Mouse (Mus musculus) intestine, postnatal 0 days (tissue): ENCODE data around the gene Myo9b. TPM values are rescaled to one million over a fixed set of nuclear protein-coding genes. Genes with fewer than 3 reads are reported as not detected.
"Not testable (repeated sequence)": the region's sequence is repeated elsewhere in the genome, so short reads cannot be mapped to it uniquely, and the experiment has no call there.

Experiments used
- ATAC-seq: fragments of 200-750 bp; cut with Nextera tagmentation; 2 replicates; pipeline ENCODE4 v1.8.0; 2017; ENCODE audit warnings: mild to moderate bottlenecking, moderate TSS enrichment, moderate library complexity
- H3K27ac ChIP-seq: fragments of 300-500 bp; sonication (generic); 2 replicates; pipeline ENCODE4 v1.5.1; 2014; ENCODE audit warnings: mild to moderate bottlenecking, low read depth, low read length, moderate library complexity
- H3K27me3 ChIP-seq: fragments of 300-500 bp; sonication (generic); replicated peaks from 2 replicates; pipeline ENCODE4 v1.6.1; 2014; ENCODE audit warnings: low read length, mixed read lengths; ENCODE audit not compliant: control insufficient read depth, insufficient read depth
- H3K36me3 ChIP-seq: fragments of 300-500 bp; sonication (generic); 2 replicates; pipeline ENCODE4 v1.6.1; 2014; ENCODE audit warnings: mild to moderate bottlenecking, moderate library complexity; ENCODE audit not compliant: control insufficient read depth, insufficient read depth
- H3K4me1 ChIP-seq: fragments of 300-500 bp; sonication (generic); replicated peaks from 2 replicates; pipeline ENCODE4 v1.6.1; 2014; ENCODE audit warnings: antibody characterized with exemption, low read length, mixed read lengths; ENCODE audit not compliant: control insufficient read depth, insufficient read depth
- H3K4me2 ChIP-seq: fragments of 300-500 bp; sonication (generic); replicated peaks from 2 replicates; pipeline ENCODE4 v1.6.1; 2014; ENCODE audit warnings: low read depth, mild to moderate bottlenecking, moderate library complexity
- H3K4me3 ChIP-seq: fragments of 300-500 bp; sonication (generic); 2 replicates; pipeline ENCODE4 v1.5.1; 2014; ENCODE audit warnings: low read depth, low read length
- H3K9ac ChIP-seq: fragments of 300-500 bp; sonication (generic); 2 replicates; pipeline ENCODE4 v1.6.1; 2014; ENCODE audit warnings: mild to moderate bottlenecking, low read depth, low read length
- H3K9me3 ChIP-seq: fragments of 300-500 bp; sonication (generic); 2 replicates; pipeline ENCODE4 v1.6.1; 2016; ENCODE audit warnings: mixed run types; ENCODE audit not compliant: control insufficient read depth
- CTCF ChIP-seq: sonication (generic); IDR thresholded peaks from 2 replicates; pipeline ENCODE4 v1.5.1; 2016; ENCODE audit warnings: low read depth, mild to moderate bottlenecking, control low read depth, antibody characterized with exemption, moderate library complexity
- WGBS: fragments of 180-500 bp; shearing (Covaris S2); extraction: QIAGEN DNeasy Blood & Tissue Kit; methylation state at CpG from one replicate; pipeline ENCODE4 v1.1.7; 2014; 5-methylcytosine and 5-hydroxymethylcytosine counted together
- polyA plus RNA-seq: library from polyadenylated mRNA; unstranded; fragments of >200 nt; fragmentation: Nextera tagmentation; extraction: Ambion mirVana; gene quantifications from 2 replicates; pipeline ENCODE4 v1.2.1, GENCODE M21; 2015

Myo9b gene
- polyA plus RNA-seq, 1 experiment from 2014 or later, result 6.5 TPM

DNA sequence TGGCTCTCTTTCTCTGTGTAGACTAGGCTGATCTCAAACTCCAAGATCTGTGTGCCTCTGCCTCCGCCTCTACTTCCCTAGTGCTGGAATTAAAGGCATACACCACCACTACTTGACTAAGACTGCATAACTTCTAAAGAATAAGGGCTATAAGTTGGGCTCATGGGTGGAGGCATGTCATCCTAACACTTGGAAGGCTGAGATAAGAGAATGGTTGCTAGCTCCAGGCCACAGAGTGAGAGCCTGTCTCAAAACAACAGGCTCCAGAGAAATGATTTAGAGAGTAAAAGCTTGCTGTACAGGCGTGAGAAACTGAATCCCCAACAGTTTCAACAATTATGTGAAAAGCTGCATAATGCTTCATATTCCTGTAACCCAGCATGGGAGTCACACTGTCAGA is 41.4 kb downstream of the Myo9b start:
- no peaks in the 10 kb centered on the region for H3K27me3 ChIP-seq
- no peaks in the 10 kb centered on the region for H3K4me1 ChIP-seq
- no peak overlapping the region for H3K9ac ChIP-seq
- no peak for ATAC-seq
- peaks cover 26% of the 10 kb centered on the region for H3K36me3 ChIP-seq
- no peak overlapping the region for H3K27ac ChIP-seq
- 89% methylated on average over 2 of the region's 2 CpGs for WGBS
- no peak overlapping the region for H3K4me2 ChIP-seq
- H3K9me3 ChIP-seq, result no peaks in the 10 kb centered on the region
- no peak overlapping the region for H3K4me3 ChIP-seq
- no peak for TF ChIP-seq CTCF

- Histone ChIP-seq H3K27ac (no peak overlapping the region), H3K9me3 (no peaks in the 10 kb centered on the region), H3K36me3 (peaks cover 26% of the 10 kb centered on the region), H3K4me3 (no peak overlapping the region), H3K27me3 (no peaks in the 10 kb centered on the region), H3K4me1 (no peaks in the 10 kb centered on the region), H3K4me2 (no peak overlapping the region), H3K9ac (no peak overlapping the region)
- WGBS, result 69% methylated on average over 5 of the region's 5 CpGs
- ATAC-seq, result no peak
- no peak for TF ChIP-seq CTCF
Measured at GRCm38 (mm10) chr8:71315972-71316371, 43.5 kb downstream of the Myo9b start.

DNA sequence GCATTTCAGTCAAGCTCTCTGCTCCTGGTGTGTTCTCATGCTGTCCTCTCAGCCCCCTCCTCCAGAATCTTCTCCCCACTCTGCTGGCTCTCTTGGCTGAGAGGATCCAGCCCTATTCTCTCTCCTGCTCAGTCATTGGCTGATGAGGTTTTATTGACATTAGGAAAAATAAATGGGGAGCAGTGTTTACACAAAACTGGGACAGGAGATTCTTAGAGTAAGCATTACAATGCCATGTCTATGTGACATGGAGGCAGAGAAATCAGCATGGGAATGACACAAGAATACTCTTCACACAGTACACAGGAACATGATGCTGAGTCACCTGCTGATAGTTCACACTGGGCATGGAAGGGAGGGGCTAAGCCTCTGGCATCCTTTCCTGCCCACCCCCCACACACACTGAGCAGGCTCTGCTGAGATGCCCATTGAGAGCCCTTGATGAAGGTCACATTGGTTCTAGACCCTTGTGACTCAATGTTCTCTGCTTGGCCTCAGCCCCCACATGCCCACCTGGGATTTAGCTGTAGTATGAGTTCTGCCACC is 44.0 kb downstream of the Myo9b start:
- Histone ChIP-seq H3K9me3 (no peaks in the 10 kb centered on the region), H3K36me3 (peaks cover 26% of the 10 kb centered on the region), H3K9ac (no peak overlapping the region), H3K4me3 (no peak overlapping the region), H3K4me2 (no peak overlapping the region), H3K27ac (no peak overlapping the region), H3K4me1 (no peaks in the 10 kb centered on the region), H3K27me3 (no peaks in the 10 kb centered on the region)
- 0 out of 2 replicates have a peak, but pooled peaks have one; percentile 12 for ATAC-seq
- TF ChIP-seq CTCF, result no peak

DNA sequence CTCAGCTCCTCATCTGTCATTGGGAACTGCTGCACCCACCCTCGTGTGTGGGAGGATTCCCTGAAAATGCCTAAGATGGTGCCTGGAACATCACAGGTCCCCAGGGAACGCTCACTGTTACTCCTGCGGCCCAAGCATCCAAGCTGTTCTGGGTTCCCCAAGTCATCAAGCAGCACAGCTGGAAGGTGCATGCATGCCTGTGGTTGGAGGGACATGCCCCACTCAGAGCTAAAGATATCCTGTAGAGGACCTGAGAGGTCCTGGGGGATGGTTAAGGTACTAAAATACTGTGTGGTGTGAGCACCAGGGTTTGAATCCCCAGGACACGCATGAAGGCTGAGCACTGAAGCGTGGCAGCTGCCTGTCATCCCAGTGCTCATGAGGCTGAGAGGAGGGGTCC is 46.1 kb downstream of the Myo9b start:
- H3K27ac ChIP-seq, result not testable (repeated sequence)
- 94% methylated on average over 5 of the region's 5 CpGs for WGBS

DNA sequence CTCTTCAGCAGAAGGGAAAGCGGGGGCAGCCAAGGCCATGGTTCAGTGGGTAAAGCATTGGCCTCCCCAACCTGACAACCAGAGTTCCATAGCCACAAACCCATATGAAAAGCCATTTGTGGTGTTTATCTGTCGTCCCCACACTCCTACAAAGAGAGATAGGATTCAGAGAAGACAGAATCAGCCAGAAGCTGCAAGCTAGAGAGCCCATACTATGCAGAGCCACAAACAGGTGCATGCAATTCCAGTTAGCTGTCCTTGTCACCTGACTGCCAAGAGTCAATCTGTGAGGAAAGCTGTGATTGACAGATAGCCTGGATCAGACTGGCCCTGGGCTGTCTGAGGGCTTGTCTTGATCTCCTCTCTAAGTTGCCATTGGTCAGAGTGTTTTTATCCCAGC is 47.2 kb downstream of the Myo9b start:
- peaks cover 54% of the 10 kb centered on the region for H3K36me3 ChIP-seq
- not testable (repeated sequence) for H3K27me3 ChIP-seq, ATAC-seq, H3K27ac ChIP-seq, H3K4me3 ChIP-seq, H3K9me3 ChIP-seq, H3K4me1 ChIP-seq, H3K4me2 ChIP-seq, H3K9ac ChIP-seq
- WGBS, result 84% methylated on average over 2 of the region's 2 CpGs

More for the DNA sequence above, 46.1 kb downstream of the Myo9b start:
- H3K4me1 ChIP-seq, H3K4me2 ChIP-seq, ATAC-seq, H3K4me3 ChIP-seq, H3K9ac ChIP-seq, H3K9me3 ChIP-seq, H3K27me3 ChIP-seq: not testable (repeated sequence)
- peaks cover 43% of the 10 kb centered on the region for H3K36me3 ChIP-seq

- peaks cover 49% of the 10 kb centered on the region for H3K36me3 ChIP-seq
- ATAC-seq, result 0 out of 2 replicates have a peak, but pooled peaks have one; percentile 31
- H3K4me3 ChIP-seq, result no peak overlapping the region
Measured at GRCm38 (mm10) chr8:71322939-71323338, 50.4 kb downstream of the Myo9b start.

DNA sequence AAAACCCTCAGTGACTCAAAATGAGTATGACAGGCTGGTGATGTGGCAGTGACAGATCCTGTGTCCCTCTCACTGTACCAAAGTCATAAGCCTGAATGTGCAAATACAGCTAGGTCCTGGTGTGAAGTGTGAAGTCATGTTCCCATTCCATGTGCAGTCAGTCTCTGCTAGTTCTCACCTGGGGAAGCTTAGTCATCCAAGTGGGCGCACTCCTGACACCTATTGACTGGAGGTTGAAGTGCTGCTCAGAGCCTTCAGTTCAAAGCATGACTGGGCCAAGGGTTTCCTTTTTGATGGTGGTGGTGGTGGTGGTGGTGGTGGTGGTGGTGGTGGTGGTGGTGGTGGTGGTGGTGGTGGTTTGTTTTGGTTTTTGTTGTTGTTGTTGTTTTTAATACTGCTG is 52.3 kb downstream of the Myo9b start:
- Histone ChIP-seq H3K9me3 (no peaks in the 10 kb centered on the region), H3K27me3 (no peaks in the 10 kb centered on the region), H3K36me3 (peaks cover 66% of the 10 kb centered on the region), H3K4me1 (no peaks in the 10 kb centered on the region), H3K9ac (no peak overlapping the region), H3K27ac (no peak overlapping the region), H3K4me3 (no peak overlapping the region), H3K4me2 (no peak overlapping the region)
- peak; percentile 78 for TF ChIP-seq CTCF
- ATAC-seq, result peak; percentile 60
- WGBS, result 88% methylated on average over 1 of the region's 1 CpGs

More at GRCm38 (mm10) chr8:71322939-71323338, 50.4 kb downstream of the Myo9b start:
- 78% methylated on average over 3 of the region's 3 CpGs for WGBS
- H3K9ac ChIP-seq, result no peak overlapping the region
- H3K27me3 ChIP-seq, result no peaks in the 10 kb centered on the region
- H3K27ac ChIP-seq, result no peak overlapping the region
- no peak for TF ChIP-seq CTCF
- no peaks in the 10 kb centered on the region for H3K9me3 ChIP-seq
- no peaks in the 10 kb centered on the region for H3K4me1 ChIP-seq
- H3K4me2 ChIP-seq, result no peak overlapping the region

- not testable (repeated sequence) for H3K27me3 ChIP-seq, H3K4me1 ChIP-seq, H3K9ac ChIP-seq, H3K27ac ChIP-seq, ATAC-seq, H3K9me3 ChIP-seq, H3K4me3 ChIP-seq, H3K4me2 ChIP-seq
- H3K36me3 ChIP-seq, result peaks cover 48% of the 10 kb centered on the region
- WGBS, result 95% methylated on average over 6 of the region's 6 CpGs
Measured at GRCm38 (mm10) chr8:71337834-71338233, 65.3 kb downstream of the Myo9b start.
